Mouse (Mus musculus) kidney, embryonic 14.5 days (tissue): ENCODE results near the gene Ogdh. TPM values are rescaled to one million over a fixed set of nuclear protein-coding genes. Genes with fewer than 3 reads are reported as not detected.

ENCODE experiments used
- ATAC-seq: fragments of 200-750 bp; cut with Nextera tagmentation; 2 replicates; pipeline ENCODE4 v1.8.0; 2017; ENCODE audit warnings: moderate number of reproducible peaks, mild to moderate bottlenecking, moderate TSS enrichment, moderate library complexity; ENCODE audit not compliant: low FRiP score, low TSS enrichment
- H3K27ac ChIP-seq: fragments of 300-500 bp; sonication (generic); 2 replicates; pipeline ENCODE4 v1.5.1; 2014; ENCODE audit warnings: low read depth, mild to moderate bottlenecking, low read length, moderate library complexity, mixed read lengths
- H3K27me3 ChIP-seq: fragments of 300-500 bp; sonication (generic); 2 replicates; pipeline ENCODE4 v1.6.1; 2014; ENCODE audit warnings: mild to moderate bottlenecking, low read length; ENCODE audit not compliant: control insufficient read depth, insufficient read depth
- H3K36me3 ChIP-seq: fragments of 300-500 bp; sonication (generic); 2 replicates; pipeline ENCODE4 v1.6.1; 2014; ENCODE audit warnings: low read length, mixed read lengths; ENCODE audit not compliant: control insufficient read depth, insufficient read depth
- H3K4me1 ChIP-seq: fragments of 300-500 bp; sonication (generic); 2 replicates; pipeline ENCODE4 v1.6.1; 2014; ENCODE audit warnings: low read length, mixed read lengths; ENCODE audit not compliant: control insufficient read depth, insufficient read depth
- H3K4me2 ChIP-seq: fragments of 300-500 bp; sonication (generic); replicated peaks from 2 replicates; pipeline ENCODE4 v1.6.1; 2014; ENCODE audit warnings: low read depth, mild to moderate bottlenecking, low read length
- H3K4me3 ChIP-seq: fragments of 300-500 bp; sonication (generic); 2 replicates; pipeline ENCODE4 v1.5.1; 2014; ENCODE audit warnings: mild to moderate bottlenecking, low read length
- H3K9ac ChIP-seq: fragments of 300-500 bp; sonication (generic); 2 replicates; pipeline ENCODE4 v1.6.1; 2014; ENCODE audit warnings: low read depth, mild to moderate bottlenecking, low read length, moderate library complexity
- H3K9me3 ChIP-seq: fragments of 300-500 bp; sonication (generic); 2 replicates; pipeline ENCODE4 v1.6.1; 2016; ENCODE audit warnings: low read length; ENCODE audit not compliant: control insufficient read depth
- WGBS: fragments of 180-500 bp; shearing (Covaris S2); extraction: QIAGEN DNeasy Blood & Tissue Kit; methylation state at CpG from one replicate; pipeline ENCODE4 v1.1.7; 2014; 5-methylcytosine and 5-hydroxymethylcytosine counted together
- polyA plus RNA-seq: library from polyadenylated mRNA; unstranded; fragments of >200 nt; fragmentation: Nextera tagmentation; extraction: Ambion mirVana; gene quantifications from 2 replicates; pipeline ENCODE4 v1.2.1, GENCODE M21; 2014

The Ogdh gene
- polyA plus RNA-seq, 1 experiment from 2014 or later = 108 TPM

GRCm38 (mm10) chr11:6267320-6268254 is 23.8 kb upstream of the Ogdh start, which contains the start of gene Ddx56:
Gene Ddx56 (minus strand): TSS chr11:6267772.
- Histone ChIP-seq H3K9me3 (no peaks in the 10 kb centered on the region), H3K9ac (peak within 1 kb of the TSS; percentile 86), H3K4me3 (peak within 1 kb of the TSS; percentile 81), H3K36me3 (peaks cover 59% of the 10 kb centered on the region), H3K4me2 (peak within 1 kb of the TSS; percentile 90), H3K27me3 (no peaks in the 10 kb centered on the region), H3K4me1 (peaks cover 8% of the 10 kb centered on the region), H3K27ac (peak within 1 kb of the TSS; percentile 87)
- WGBS = 3% methylated on average over 50 of the region's 50 CpGs
- peak; percentile 98 for ATAC-seq

- no peak for ATAC-seq
- peak overlapping the region; percentile 91 for H3K4me2 ChIP-seq
- peaks cover 19% of the 10 kb centered on the region for H3K36me3 ChIP-seq
- no peaks in the 10 kb centered on the region for H3K27me3 ChIP-seq
- no peak overlapping the region for H3K27ac ChIP-seq
- peak overlapping the region; percentile 92 for H3K4me3 ChIP-seq
- no peaks in the 10 kb centered on the region for H3K9me3 ChIP-seq
- peaks cover 16% of the 10 kb centered on the region; the same call in 1 of the 2 replicates for H3K4me1 ChIP-seq
- H3K9ac ChIP-seq = peak overlapping the region; percentile 88
- 45% methylated on average over 11 of the region's 11 CpGs for WGBS
Measured at GRCm38 (mm10) chr11:6273607-6274006, 17.8 kb upstream of the Ogdh start.

- no peaks in the 10 kb centered on the region for H3K27me3 ChIP-seq
- H3K27ac ChIP-seq = 0 out of 2 replicates have a peak within 1 kb of the TSS, but pooled peaks have one; percentile 43
- peak within 1 kb of the TSS; percentile 92 for H3K4me3 ChIP-seq
- H3K9me3 ChIP-seq = no peaks in the 10 kb centered on the region
- peak; percentile 98 for ATAC-seq
- peak within 1 kb of the TSS; percentile 91 for H3K4me2 ChIP-seq
- 1% methylated on average over 39 of the region's 39 CpGs for WGBS
- H3K36me3 ChIP-seq = peaks cover 19% of the 10 kb centered on the region
- H3K9ac ChIP-seq = peak within 1 kb of the TSS; percentile 88
- H3K4me1 ChIP-seq = peaks cover 16% of the 10 kb centered on the region; the same call in 1 of the 2 replicates
Measured at GRCm38 (mm10) chr11:6274387-6275093, 16.9 kb upstream of the Ogdh start, which contains the start of gene Tmed4. Gene Tmed4 (minus strand): TSS chr11:6274870.

GRCm38 (mm10) chr11:6275094-6275484 is 16.3 kb upstream of the Ogdh start:
- Histone ChIP-seq H3K4me1 (peaks cover 16% of the 10 kb centered on the region; the same call in 1 of the 2 replicates), H3K9ac (peak overlapping the region; percentile 53; the same call in 1 of the 2 replicates), H3K9me3 (peaks cover under 1% of the 10 kb centered on the region; the same call in 1 of the 2 replicates), H3K4me2 (peak overlapping the region; percentile 91), H3K27ac (0 out of 2 replicates have a peak overlapping the region, but pooled peaks have one; percentile 43), H3K36me3 (peaks cover 19% of the 10 kb centered on the region), H3K4me3 (peak overlapping the region; percentile 92), H3K27me3 (no peaks in the 10 kb centered on the region)
- no peak for ATAC-seq
- WGBS = 23% methylated on average over 7 of the region's 7 CpGs

- H3K27ac ChIP-seq = no peak overlapping the region
- no peaks in the 10 kb centered on the region for H3K27me3 ChIP-seq
- H3K4me3 ChIP-seq = no peak overlapping the region
- 76% methylated on average over 3 of the region's 3 CpGs for WGBS
- H3K36me3 ChIP-seq = peaks cover 7% of the 10 kb centered on the region
- H3K9ac ChIP-seq = no peak overlapping the region
- no peak for ATAC-seq
- H3K4me1 ChIP-seq = peaks cover 16% of the 10 kb centered on the region; the same call in 1 of the 2 replicates
- H3K4me2 ChIP-seq = no peak overlapping the region
- peaks cover 4% of the 10 kb centered on the region; the same call in 1 of the 2 replicates for H3K9me3 ChIP-seq
Measured at GRCm38 (mm10) chr11:6276466-6276865, 15.0 kb upstream of the Ogdh start.

GRCm38 (mm10) chr11:6282940-6283339 is 8.5 kb upstream of the Ogdh start:
- H3K4me2 ChIP-seq = no peak overlapping the region
- ATAC-seq = no peak
- H3K27me3 ChIP-seq = no peaks in the 10 kb centered on the region
- no peaks in the 10 kb centered on the region for H3K4me1 ChIP-seq
- H3K27ac ChIP-seq = no peak overlapping the region
- no peak overlapping the region for H3K9ac ChIP-seq
- H3K36me3 ChIP-seq = no peaks in the 10 kb centered on the region
- no peak overlapping the region for H3K4me3 ChIP-seq
- H3K9me3 ChIP-seq = peaks cover 4% of the 10 kb centered on the region; the same call in 1 of the 2 replicates
- WGBS = 85% methylated on average over 3 of the region's 3 CpGs

GRCm38 (mm10) chr11:6290138-6290537 is 1.3 kb upstream of the Ogdh start:
- Histone ChIP-seq H3K27ac (no peak overlapping the region), H3K27me3 (no peaks in the 10 kb centered on the region), H3K36me3 (no peaks in the 10 kb centered on the region), H3K9ac (no peak overlapping the region), H3K9me3 (no peaks in the 10 kb centered on the region), H3K4me1 (no peaks in the 10 kb centered on the region), H3K4me2 (no peak overlapping the region), H3K4me3 (no peak overlapping the region)
- 92% methylated on average over 3 of the region's 3 CpGs for WGBS
- ATAC-seq = no peak

GRCm38 (mm10) chr11:6290883-6291282 is 550 bp upstream of the Ogdh start:
- Histone ChIP-seq H3K9me3 (no peaks in the 10 kb centered on the region), H3K27ac (0 out of 2 replicates have a peak overlapping the region, but pooled peaks have one; percentile 89), H3K36me3 (no peaks in the 10 kb centered on the region), H3K4me2 (peak overlapping the region; percentile 69), H3K4me3 (peak overlapping the region; percentile 90), H3K4me1 (no peaks in the 10 kb centered on the region), H3K27me3 (no peaks in the 10 kb centered on the region), H3K9ac (peak overlapping the region; percentile 78)
- ATAC-seq = no peak
- WGBS = 32% methylated on average over 3 of the region's 3 CpGs
